ENCODE assay signal across 12 mouse cellular contexts in the genomic region with DNA sequence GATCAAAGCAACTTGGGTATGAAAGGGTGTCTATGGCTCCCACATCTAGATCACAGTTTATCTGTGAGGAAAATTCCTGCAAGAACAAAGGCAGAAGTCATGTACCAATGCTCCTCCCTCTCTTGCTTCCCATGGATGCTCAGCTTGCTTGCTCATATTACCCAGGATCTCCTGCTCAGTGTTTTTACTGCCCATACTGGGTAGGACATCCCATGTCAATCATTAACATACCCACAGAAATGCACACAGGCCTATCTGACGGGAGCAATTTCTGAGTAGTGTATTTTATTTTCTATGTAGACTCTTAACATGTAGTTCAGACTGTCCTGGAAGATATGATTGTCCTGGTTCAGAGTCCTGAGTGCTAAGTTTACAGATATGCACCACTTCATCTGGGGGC. TPM values are rescaled to one million over a fixed set of nuclear protein-coding genes. Genes with fewer than 3 reads are reported as not detected.
"Had no signal": no experiment of that assay in that cellular context is flagged by ENCODE, and none has a peak within 500 bp of the region (broad histone marks: within the 10 kb centered on the region; RNA-seq: fewer than 3 reads in every experiment).

No protein-coding gene starts in this region.

RNA-seq across cellular contexts. Expression of a gene that starts 14.1 kb away (rescaled TPM):
- polyA plus RNA-seq: neural tube, embryonic 13.5 days; neural tube, embryonic 15.5 days; small intestine, adult 2 months; stomach, embryonic 14.5 days; stomach, embryonic 15.5 days; stomach, postnatal 0 days; thymus, adult 2 months; thymus, postnatal 0 days; urinary bladder, adult 2 months had no signal

RNA-seq across cellular contexts. Expression of a gene that starts 39.3 kb away (rescaled TPM):
- polyA plus RNA-seq: neural tube, embryonic 13.5 days; neural tube, embryonic 14.5 days; neural tube, embryonic 15.5 days; small intestine, adult 2 months; spleen, adult 2 months; stomach, embryonic 14.5 days; stomach, embryonic 15.5 days; stomach, embryonic 16.5 days; stomach, postnatal 0 days; thymus, postnatal 0 days; urinary bladder, adult 2 months had no signal
